Mouse (Mus musculus) brain, embryonic 14.5 days (tissue): ENCODE measurements around the gene Cldnd2. TPM values are rescaled to one million over a fixed set of nuclear protein-coding genes. Genes with fewer than 3 reads are reported as not detected.
A peak's percentile ranks its signal among the peaks of the same experiment; 100 is the strongest.

ENCODE experiments used
- DNase-seq: peaks from one replicate; pipeline ENCODE4 v3.0.0-alpha.2; 2011; ENCODE audit warnings: low read depth
- CTCF ChIP-seq: fragments of 200-500 bp; IDR thresholded peaks from 2 replicates; pipeline ENCODE4 v1.5.1; 2012; ENCODE audit warnings: inconsistent platforms, mild to moderate bottlenecking, moderate library complexity, borderline replicate concordance; ENCODE audit not compliant: insufficient read depth, insufficient read length; ENCODE audit errors: extremely low read depth
- POLR2A ChIP-seq: fragments of 200-500 bp; IDR thresholded peaks from 2 replicates; pipeline ENCODE4 v1.6.1; 2012; ENCODE audit warnings: mild to moderate bottlenecking, inconsistent platforms, borderline replicate concordance; ENCODE audit not compliant: poor library complexity, insufficient read depth, insufficient read length, severe bottlenecking; ENCODE audit errors: extremely low read depth
- polyA plus RNA-seq: library from polyadenylated mRNA; depleted of rRNA; stranded (reverse); fragments of >200 nt; gene quantifications from 2 replicates; pipeline ENCODE4 v1.2.3, GENCODE M21; 2012

Cldnd2 gene
- polyA plus RNA-seq, 1 experiment, result not detected

GRCm38 (mm10) chr7:43453599-43454355 lies 13.2 kb downstream of the Cldnd2 start:
- no peak for DNase-seq
- TF ChIP-seq POLR2A (no peak), CTCF (no peak)

GRCm38 (mm10) chr7:43454371-43454770 lies 13.8 kb downstream of the Cldnd2 start:
- DNase-seq, result no peak
- no peak for TF ChIP-seq CTCF
- TF ChIP-seq POLR2A, result no peak

- TF ChIP-seq POLR2A (no peak), CTCF (no peak)
- DNase-seq, result no peak
These were observed 22.3 kb downstream of the Cldnd2 start, which contains the start of gene Vsig10l for GRCm38 (mm10) chr7:43462851-43463250. TSS of gene Vsig10l (plus strand) at chr7:43463151.

- TF ChIP-seq POLR2A (no peak), CTCF (no peak)
These were observed 23.4 kb downstream of the Cldnd2 start for GRCm38 (mm10) chr7:43463976-43464375.

GRCm38 (mm10) chr7:43464864-43465343 lies 24.3 kb downstream of the Cldnd2 start:
- DNase-seq, result no peak
- TF ChIP-seq POLR2A (no peak), CTCF (peak; percentile 33; the same call in 1 of the 2 replicates)

More at GRCm38 (mm10) chr7:43463976-43464375, 23.4 kb downstream of the Cldnd2 start:
- no peak for DNase-seq

- TF ChIP-seq CTCF (no peak), POLR2A (no peak)
- peak; percentile 95 for DNase-seq
These were observed 24.9 kb downstream of the Cldnd2 start for GRCm38 (mm10) chr7:43465344-43466098.

- TF ChIP-seq CTCF, result peak; percentile 85
- TF ChIP-seq POLR2A, result no peak
- peak; percentile 88 for DNase-seq
These were observed 25.6 kb downstream of the Cldnd2 start for GRCm38 (mm10) chr7:43466099-43466694.

- DNase-seq, result peak; percentile 40
- peak; percentile 72 for TF ChIP-seq CTCF
- TF ChIP-seq POLR2A, result no peak
These were observed 29.8 kb downstream of the Cldnd2 start for GRCm38 (mm10) chr7:43470373-43470772.

GRCm38 (mm10) chr7:43475706-43476105 lies 35.1 kb downstream of the Cldnd2 start:
- no peak for DNase-seq
- TF ChIP-seq CTCF (no peak), POLR2A (no peak)

GRCm38 (mm10) chr7:43476376-43476775 lies 35.8 kb downstream of the Cldnd2 start:
- no peak for TF ChIP-seq CTCF
- no peak for TF ChIP-seq POLR2A

GRCm38 (mm10) chr7:43481191-43481590 lies 40.6 kb downstream of the Cldnd2 start:
- TF ChIP-seq CTCF (no peak), POLR2A (no peak)

More at GRCm38 (mm10) chr7:43476376-43476775, 35.8 kb downstream of the Cldnd2 start:
- DNase-seq, result no peak

More at GRCm38 (mm10) chr7:43481191-43481590, 40.6 kb downstream of the Cldnd2 start:
- no peak for DNase-seq
